Mouse (Mus musculus) midbrain, embryonic 12.5 days (tissue): ENCODE results near the gene Afg1l. TPM values are rescaled to one million over a fixed set of nuclear protein-coding genes. Genes with fewer than 3 reads are reported as not detected.
A peak's percentile ranks its signal among the peaks of the same experiment; 100 is the strongest.

Source experiments
- ATAC-seq: fragments of 200-750 bp; cut with Nextera tagmentation; 2 replicates; pipeline ENCODE4 v1.8.0; 2017; ENCODE audit warnings: low read depth, moderate TSS enrichment, moderate library complexity; ENCODE audit not compliant: low FRiP score
- H3K27ac ChIP-seq: fragments of 300-500 bp; sonication (generic); replicated peaks from 2 replicates; pipeline ENCODE4 v1.5.1; 2016; ENCODE audit warnings: mild to moderate bottlenecking
- H3K27me3 ChIP-seq: fragments of 300-500 bp; sonication (generic); 2 replicates; pipeline ENCODE4 v1.6.1; 2016; ENCODE audit warnings: mild to moderate bottlenecking
- H3K36me3 ChIP-seq: fragments of 300-500 bp; sonication (generic); 2 replicates; pipeline ENCODE4 v1.6.1; 2016
- H3K4me1 ChIP-seq: fragments of 300-500 bp; sonication (generic); 2 replicates; pipeline ENCODE4 v1.6.1; 2016
- H3K4me2 ChIP-seq: fragments of 300-500 bp; sonication (generic); replicated peaks from 2 replicates; pipeline ENCODE4 v1.6.1; 2016; ENCODE audit warnings: mild to moderate bottlenecking, moderate library complexity
- H3K4me3 ChIP-seq: fragments of 300-500 bp; sonication (generic); 2 replicates; pipeline ENCODE4 v1.5.1; 2016; ENCODE audit warnings: mild to moderate bottlenecking
- H3K9ac ChIP-seq: fragments of 300-500 bp; sonication (generic); replicated peaks from 2 replicates; pipeline ENCODE4 v1.6.1; 2016; ENCODE audit warnings: mild to moderate bottlenecking, moderate library complexity
- H3K9me3 ChIP-seq: fragments of 300-500 bp; sonication (generic); 2 replicates; pipeline ENCODE4 v1.6.1; 2016; ENCODE audit warnings: mild to moderate bottlenecking
- WGBS: fragments of 180-500 bp; shearing (Covaris S2); methylation state at CpG from one replicate; pipeline ENCODE4 v1.1.7; 2016; 5-methylcytosine and 5-hydroxymethylcytosine counted together
- polyA plus RNA-seq: library from polyadenylated mRNA; unstranded; fragments of >200 nt; fragmentation: Nextera tagmentation; extraction: Ambion mirVana; gene quantifications from 2 replicates; pipeline ENCODE4 v1.2.1, GENCODE M21; 2016

Gene Afg1l
- polyA plus RNA-seq, 1 experiment from 2014 or later: 4.8 TPM

DNA sequence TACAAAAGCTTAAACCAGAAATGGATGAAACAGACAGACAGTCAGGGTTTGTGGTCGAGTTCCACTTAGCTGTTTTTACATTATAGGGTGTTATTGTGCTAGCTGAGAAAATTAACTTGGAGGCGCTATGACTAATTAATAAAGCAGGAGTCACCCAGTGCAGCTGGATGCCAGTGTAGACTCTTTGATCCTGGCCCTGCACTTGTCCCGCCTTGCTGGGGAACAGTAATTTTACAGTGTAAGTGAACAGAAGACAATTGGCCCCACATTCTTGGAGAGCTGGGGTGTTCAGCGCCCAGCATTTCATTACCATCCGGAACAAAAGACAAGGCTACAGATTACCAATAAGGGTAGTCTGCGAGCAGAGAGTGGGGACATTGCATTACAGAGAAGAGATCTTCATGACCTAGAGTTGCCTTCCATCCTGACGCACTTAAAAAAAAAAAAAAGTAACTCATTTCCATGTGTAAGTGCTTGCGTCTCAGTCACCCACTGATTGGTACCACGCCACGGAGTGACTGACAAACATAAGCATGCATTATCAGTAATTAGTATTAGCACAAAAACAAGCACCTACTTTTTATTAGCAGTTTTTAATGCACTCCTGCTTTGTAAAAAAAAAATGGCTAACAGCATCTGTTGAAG is 60.7 kb downstream of the Afg1l start:
- Histone ChIP-seq H3K9ac (no peak overlapping the region), H3K4me3 (no peak overlapping the region), H3K36me3 (no peaks in the 10 kb centered on the region), H3K4me2 (0 out of 2 replicates have a peak overlapping the region, but pooled peaks have one; percentile 11), H3K9me3 (no peaks in the 10 kb centered on the region), H3K27me3 (no peaks in the 10 kb centered on the region), H3K4me1 (peaks cover 25% of the 10 kb centered on the region), H3K27ac (no peak overlapping the region)
- no peak for ATAC-seq
- 40% methylated on average over 10 of the region's 10 CpGs for WGBS

DNA sequence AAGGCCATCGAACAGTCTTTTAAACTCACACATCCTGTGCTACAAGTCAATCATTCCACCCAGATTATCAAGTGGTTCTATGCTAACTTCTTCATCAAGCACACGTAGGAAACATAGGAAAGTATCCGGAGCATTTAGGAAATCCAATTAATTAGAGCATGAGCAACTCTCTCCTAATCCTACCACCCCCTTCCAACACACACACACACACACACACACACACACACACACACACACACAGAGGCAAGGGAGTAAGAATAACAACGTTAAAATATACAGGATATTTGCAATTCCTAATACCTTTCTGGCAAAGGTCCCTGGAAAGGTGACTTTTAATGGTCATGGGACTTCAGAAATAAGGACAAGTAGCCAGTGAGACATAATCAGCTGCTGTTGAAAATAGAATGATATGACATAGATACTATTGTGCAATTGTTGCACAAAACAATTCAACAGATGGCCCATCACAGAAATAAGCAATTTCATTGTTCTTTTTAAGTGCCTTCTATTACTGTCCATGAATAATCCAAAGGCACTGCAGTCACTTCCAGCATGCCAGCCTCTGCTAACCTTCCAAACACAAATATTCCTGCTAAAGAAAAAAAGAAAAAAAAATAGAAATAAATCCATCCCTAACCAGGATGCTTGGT is 62.4 kb downstream of the Afg1l start:
- Histone ChIP-seq H3K27ac (no peak overlapping the region), H3K9ac (no peak overlapping the region), H3K9me3 (no peaks in the 10 kb centered on the region), H3K36me3 (no peaks in the 10 kb centered on the region), H3K4me1 (peaks cover 25% of the 10 kb centered on the region), H3K4me2 (no peak overlapping the region), H3K4me3 (no peak overlapping the region), H3K27me3 (no peaks in the 10 kb centered on the region)
- ATAC-seq: no peak
- 67% methylated on average over 4 of the region's 4 CpGs for WGBS

DNA sequence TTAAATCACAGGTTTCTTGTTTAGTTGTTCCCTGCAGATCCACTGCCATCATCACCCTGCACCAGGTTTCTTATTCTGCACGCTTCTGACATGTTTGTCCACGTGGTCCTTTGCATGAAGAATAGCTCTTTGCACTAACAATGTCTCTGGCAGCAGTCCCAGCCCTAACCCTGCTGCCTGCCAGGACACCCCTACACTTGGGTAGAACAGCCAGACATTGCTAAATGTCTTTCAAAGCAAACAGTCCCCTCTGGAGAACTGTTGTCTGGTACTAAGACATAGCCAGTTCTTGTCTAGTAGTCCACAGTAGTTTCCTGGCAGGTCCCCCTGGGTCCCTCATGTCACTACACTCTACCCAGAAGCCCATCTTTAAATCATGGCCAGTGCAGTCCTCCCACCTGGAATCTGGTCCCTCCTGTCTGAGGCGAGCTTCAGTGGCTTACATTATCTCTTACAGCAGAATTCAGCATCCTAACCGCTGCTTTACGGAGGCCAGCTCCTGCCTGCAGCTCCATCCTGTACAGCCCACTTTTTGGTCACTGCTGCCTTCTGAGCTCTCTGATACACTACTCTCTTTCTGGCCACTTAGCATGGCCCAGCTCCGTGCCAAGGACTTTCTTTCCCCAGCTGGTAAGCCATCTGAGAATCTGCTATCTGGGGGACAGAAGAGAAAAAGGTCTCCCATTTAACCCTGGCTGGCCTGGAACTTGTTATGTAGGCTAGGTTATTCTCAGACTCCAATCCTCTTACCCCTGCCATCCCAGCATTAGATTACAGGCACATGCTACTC is 67.4 kb downstream of the Afg1l start:
- H3K4me1 ChIP-seq: 0 out of 2 replicates have a peak, but pooled peaks cover 3% of the 10 kb centered on the region
- H3K27me3 ChIP-seq: no peaks in the 10 kb centered on the region
- H3K9ac ChIP-seq: no peak overlapping the region
- no peak overlapping the region for H3K27ac ChIP-seq
- no peaks in the 10 kb centered on the region for H3K9me3 ChIP-seq
- no peak overlapping the region for H3K4me2 ChIP-seq
- 81% methylated on average over 6 of the region's 6 CpGs for WGBS
- no peaks in the 10 kb centered on the region for H3K36me3 ChIP-seq
- ATAC-seq: no peak
- no peak overlapping the region for H3K4me3 ChIP-seq

DNA sequence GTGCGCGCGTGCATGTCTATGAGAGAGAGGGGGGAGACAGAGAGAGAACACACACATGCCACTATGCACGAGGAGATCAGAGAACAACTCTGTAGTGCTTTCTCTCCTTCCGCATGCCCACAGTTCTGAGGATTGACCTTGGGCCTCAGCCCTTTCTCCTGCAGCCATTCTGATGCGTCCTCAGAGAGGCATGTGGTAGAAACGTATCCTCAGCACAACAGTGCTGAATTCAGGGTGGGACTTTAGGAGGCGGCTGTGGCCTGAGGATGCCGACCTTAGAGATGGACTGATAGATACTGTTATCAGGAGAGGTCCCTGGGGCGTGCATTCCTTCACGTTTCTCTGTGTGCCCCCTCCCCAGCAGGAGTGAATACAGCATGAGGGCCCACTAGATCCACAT is 87.9 kb downstream of the Afg1l start:
- H3K9me3 ChIP-seq: no peaks in the 10 kb centered on the region
- peaks cover 3% of the 10 kb centered on the region; the same call in 1 of the 2 replicates for H3K4me1 ChIP-seq
- H3K27me3 ChIP-seq: no peaks in the 10 kb centered on the region
- 75% methylated on average over 11 of the region's 11 CpGs for WGBS
- no peak overlapping the region for H3K4me2 ChIP-seq
- H3K27ac ChIP-seq: no peak overlapping the region
- H3K9ac ChIP-seq: no peak overlapping the region
- no peaks in the 10 kb centered on the region for H3K36me3 ChIP-seq
- no peak overlapping the region for H3K4me3 ChIP-seq
- ATAC-seq: no peak

DNA sequence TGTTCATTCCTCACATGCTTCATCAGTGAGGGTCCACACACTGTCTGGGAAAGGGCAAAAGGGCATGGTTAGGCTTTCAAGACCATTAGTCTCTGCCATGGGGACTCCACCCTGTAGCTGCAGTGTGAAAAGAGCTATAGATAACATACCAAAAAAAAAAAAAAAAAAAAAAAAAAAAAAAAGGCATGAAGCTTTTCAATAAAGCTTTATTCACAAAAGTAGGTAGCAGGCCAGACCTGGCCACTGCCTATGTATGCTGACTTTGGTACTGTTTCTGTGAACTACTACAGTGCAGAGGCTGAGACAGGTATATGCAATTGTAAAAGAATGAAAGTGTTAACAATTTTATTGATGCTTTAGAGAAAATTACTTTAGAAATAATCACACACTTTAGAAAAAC is 90.2 kb downstream of the Afg1l start:
- Histone ChIP-seq H3K9ac (no peak overlapping the region), H3K4me1 (peaks cover 18% of the 10 kb centered on the region), H3K27ac (no peak overlapping the region), H3K4me2 (no peak overlapping the region), H3K27me3 (no peaks in the 10 kb centered on the region), H3K36me3 (no peaks in the 10 kb centered on the region), H3K4me3 (no peak overlapping the region), H3K9me3 (no peaks in the 10 kb centered on the region)
- no peak for ATAC-seq

DNA sequence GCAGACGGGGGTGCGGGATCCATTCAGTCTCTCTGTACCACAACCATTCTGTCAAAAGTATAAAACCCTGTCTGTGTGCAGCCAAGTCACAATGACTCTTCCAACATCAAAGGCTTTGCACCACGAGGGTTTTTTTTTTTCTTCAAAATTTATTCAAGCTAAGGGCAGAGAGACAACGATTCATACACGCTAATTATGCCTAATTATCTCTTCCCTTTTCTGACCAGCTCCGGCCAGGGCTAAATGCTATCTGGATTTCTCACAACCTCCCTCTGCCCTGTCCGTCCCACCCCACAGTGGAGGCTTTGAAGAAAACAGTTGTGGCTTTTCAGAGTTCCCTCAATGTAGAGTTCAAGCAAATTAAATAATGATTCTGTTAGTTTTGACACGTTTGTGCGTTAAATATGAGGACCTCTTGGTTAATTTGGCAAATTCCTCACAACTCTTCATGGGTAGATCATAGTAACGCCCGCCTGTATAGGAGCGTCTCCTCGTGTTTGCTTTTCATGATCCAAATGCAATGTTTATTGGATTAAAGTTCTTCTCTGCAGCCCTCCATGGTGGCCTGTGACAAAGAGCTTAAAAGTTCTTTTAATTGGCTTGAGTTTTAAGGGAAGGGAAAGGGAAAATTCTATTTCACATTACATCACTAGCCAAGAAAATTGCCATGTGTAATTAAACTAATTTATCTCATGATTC is 93.3 kb downstream of the Afg1l start:
- ATAC-seq: no peak
- Histone ChIP-seq H3K27ac (no peak overlapping the region), H3K36me3 (no peaks in the 10 kb centered on the region), H3K4me1 (peaks cover 18% of the 10 kb centered on the region), H3K9ac (no peak overlapping the region), H3K27me3 (no peaks in the 10 kb centered on the region), H3K4me3 (no peak overlapping the region), H3K9me3 (no peaks in the 10 kb centered on the region), H3K4me2 (peak overlapping the region; percentile 33)
- WGBS: 21% methylated on average over 13 of the region's 13 CpGs

DNA sequence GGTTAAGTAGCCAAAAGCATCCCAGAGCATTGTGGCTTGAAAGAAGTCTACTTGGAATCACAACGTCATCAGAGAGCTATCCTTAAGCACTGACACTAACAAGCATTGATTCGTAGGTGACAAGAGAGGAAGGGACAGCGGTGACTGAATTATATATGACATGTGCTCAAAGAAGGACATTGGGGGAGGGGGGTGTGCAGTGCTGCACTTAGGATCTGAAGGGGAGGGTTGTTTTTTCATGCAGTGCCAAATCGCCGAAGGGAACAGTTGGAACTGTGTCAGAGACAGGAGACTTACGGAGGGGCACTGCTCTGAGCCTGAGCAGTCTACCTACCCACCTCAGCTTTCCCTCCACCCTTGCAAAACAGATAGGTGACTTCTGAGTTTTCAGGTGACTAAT is 94.7 kb downstream of the Afg1l start:
- peaks cover 18% of the 10 kb centered on the region for H3K4me1 ChIP-seq
- WGBS: 50% methylated on average over 6 of the region's 6 CpGs
- H3K9me3 ChIP-seq: no peaks in the 10 kb centered on the region
- no peak overlapping the region for H3K9ac ChIP-seq
- no peak overlapping the region for H3K27ac ChIP-seq
- H3K27me3 ChIP-seq: no peaks in the 10 kb centered on the region
- H3K4me3 ChIP-seq: no peak overlapping the region
- H3K36me3 ChIP-seq: no peaks in the 10 kb centered on the region
- no peak for ATAC-seq
- no peak overlapping the region for H3K4me2 ChIP-seq

DNA sequence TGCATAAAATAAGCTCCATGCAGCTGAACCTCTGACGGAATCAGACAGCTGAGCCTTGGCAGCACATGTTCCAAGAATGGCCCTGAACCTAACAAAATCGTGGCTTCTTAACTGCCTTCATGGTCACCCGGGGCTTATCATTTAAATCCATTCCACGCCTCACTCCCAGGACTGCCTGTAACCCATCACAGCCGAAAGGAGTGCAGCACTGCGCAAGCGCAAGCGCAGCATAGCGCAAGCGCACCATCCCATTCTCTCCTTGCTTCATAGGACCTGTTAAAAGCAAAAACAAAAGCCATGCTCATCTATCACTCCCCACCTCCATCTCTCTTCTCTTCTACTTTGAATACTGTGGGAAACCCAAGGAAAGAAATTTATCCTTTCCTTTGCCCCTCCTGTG is 114.1 kb downstream of the Afg1l start:
- 80% methylated on average over 10 of the region's 10 CpGs for WGBS
- no peak for ATAC-seq
- no peak overlapping the region for H3K4me3 ChIP-seq

DNA sequence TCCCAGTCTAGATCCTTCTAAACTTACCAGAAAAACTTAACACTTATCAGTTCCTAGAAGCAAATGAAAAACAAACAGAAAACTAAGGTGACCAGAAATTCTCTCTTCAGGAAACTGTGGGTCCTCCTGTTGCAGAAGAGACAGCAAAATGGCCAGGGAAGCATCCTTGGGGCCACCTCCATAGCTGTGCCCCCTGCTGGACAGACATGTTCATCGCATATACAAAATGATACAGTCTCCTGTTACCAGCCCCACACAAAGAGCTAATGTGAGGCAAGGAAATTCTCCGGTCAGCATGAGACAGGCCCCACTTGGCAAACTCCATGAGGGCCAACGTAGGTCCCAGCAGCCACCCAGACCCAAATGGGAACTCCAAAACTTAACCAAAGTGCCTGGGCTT is 122.4 kb downstream of the Afg1l start:
- Histone ChIP-seq H3K27ac (no peak overlapping the region), H3K27me3 (no peaks in the 10 kb centered on the region), H3K36me3 (no peaks in the 10 kb centered on the region), H3K9me3 (no peaks in the 10 kb centered on the region), H3K4me3 (no peak overlapping the region), H3K4me1 (no peaks in the 10 kb centered on the region), H3K4me2 (no peak overlapping the region), H3K9ac (no peak overlapping the region)
- WGBS: 40% methylated on average over 3 of the region's 3 CpGs
- no peak for ATAC-seq

More for the DNA sequence above, 114.1 kb downstream of the Afg1l start:
- no peak overlapping the region for H3K9ac ChIP-seq
- H3K9me3 ChIP-seq: no peaks in the 10 kb centered on the region
- H3K27ac ChIP-seq: no peak overlapping the region
- H3K4me2 ChIP-seq: no peak overlapping the region
- H3K4me1 ChIP-seq: no peaks in the 10 kb centered on the region
- no peaks in the 10 kb centered on the region for H3K36me3 ChIP-seq
- peaks cover 5% of the 10 kb centered on the region; the same call in 1 of the 2 replicates for H3K27me3 ChIP-seq

DNA sequence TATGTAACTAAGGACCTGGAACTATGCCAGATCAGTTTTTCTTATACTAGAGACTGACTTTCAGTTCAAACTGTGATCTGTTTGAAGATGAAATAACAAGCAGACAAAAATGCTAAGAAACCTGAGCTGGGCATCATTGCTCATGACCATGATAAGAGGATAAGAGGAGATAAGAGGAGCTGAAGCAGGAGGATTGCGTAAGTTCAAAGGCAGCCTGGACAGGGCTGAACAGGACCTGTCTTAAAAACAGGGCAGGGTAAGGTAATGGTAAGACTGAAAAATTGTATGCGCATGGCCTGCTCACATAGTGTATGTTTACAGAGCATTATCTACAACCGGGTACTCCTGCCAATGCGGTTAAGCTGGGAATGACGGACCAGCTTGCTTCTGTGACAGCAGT is 130.4 kb downstream of the Afg1l start:
- H3K9ac ChIP-seq: no peak overlapping the region
- 80% methylated on average over 5 of the region's 5 CpGs for WGBS
- no peaks in the 10 kb centered on the region for H3K36me3 ChIP-seq
- H3K4me2 ChIP-seq: no peak overlapping the region
- peaks cover 4% of the 10 kb centered on the region; the same call in 1 of the 2 replicates for H3K27me3 ChIP-seq
- no peak overlapping the region for H3K27ac ChIP-seq
- no peak for ATAC-seq
- H3K9me3 ChIP-seq: no peaks in the 10 kb centered on the region
- peaks cover 13% of the 10 kb centered on the region for H3K4me1 ChIP-seq
- H3K4me3 ChIP-seq: no peak overlapping the region

DNA sequence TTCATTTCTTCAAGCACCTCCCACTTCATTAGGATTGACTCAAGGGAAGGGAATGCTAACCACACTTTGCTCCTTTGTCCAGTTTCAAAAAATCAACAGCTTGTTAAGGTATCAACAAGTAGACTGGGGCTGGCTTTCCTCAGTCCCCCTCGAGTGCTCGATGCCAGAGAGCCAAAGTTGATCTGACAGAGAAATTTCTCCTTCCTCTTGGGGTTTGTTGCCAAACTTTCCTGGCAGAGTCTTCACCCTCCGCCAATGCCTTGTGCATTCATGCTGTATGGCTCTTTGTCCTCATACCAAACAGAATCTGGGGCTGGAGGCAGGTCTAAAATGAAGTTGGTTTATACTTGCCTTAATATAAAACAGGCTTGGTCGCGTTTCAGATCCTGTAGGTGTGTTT is 131.2 kb downstream of the Afg1l start:
- Histone ChIP-seq H3K4me3 (no peak overlapping the region), H3K27me3 (peaks cover 4% of the 10 kb centered on the region; the same call in 1 of the 2 replicates), H3K4me2 (no peak overlapping the region), H3K36me3 (no peaks in the 10 kb centered on the region), H3K4me1 (peaks cover 13% of the 10 kb centered on the region), H3K9me3 (no peaks in the 10 kb centered on the region), H3K27ac (no peak overlapping the region), H3K9ac (no peak overlapping the region)
- WGBS: 75% methylated on average over 5 of the region's 5 CpGs
- ATAC-seq: no peak
